8 mouse cellular contexts compared by ENCODE assay signal in genomic region chr12:17746725-17747124, GRCm38 (mm10). TPM values are rescaled to one million over a fixed set of nuclear protein-coding genes. Genes with fewer than 3 reads are reported as not detected.
DNase-seq lines count a peak whose midpoint lies in the region; ATAC-seq and TF ChIP-seq lines count a peak whose summit lies in the region.

No protein-coding gene starts in this region.

- H3K27me3 ChIP-seq in ES-Bruce4 (ENCODE audit: control insufficient read depth, insufficient read depth, low read length, poor library complexity, severe bottlenecking), result no peaks in the 10 kb centered on the region
- no peaks in the 10 kb centered on the region for H3K27me3 ChIP-seq in forebrain, embryonic 10.5 days (ENCODE audit: poor library complexity, severe bottlenecking)
- no peaks in the 10 kb centered on the region for H3K27me3 ChIP-seq in heart, embryonic 14.5 days (ENCODE audit: control insufficient read depth, insufficient read depth, low read length)
- H3K27me3 ChIP-seq in intestine, embryonic 16.5 days (replicated peaks; ENCODE audit: control insufficient read depth, insufficient read depth, low read length), result no peaks in the 10 kb centered on the region

- H3K9ac ChIP-seq in ES-Bruce4 (ENCODE audit: low read depth, poor library complexity, severe bottlenecking), result no peak overlapping the region
- H3K9ac ChIP-seq in heart, embryonic 14.5 days (ENCODE audit: low read length), result no peak overlapping the region
- H3K9ac ChIP-seq in intestine, embryonic 16.5 days (ENCODE audit: low read depth, low read length), result no peak overlapping the region

- 7% methylated on average over 3 of the region's 3 CpGs for WGBS in forebrain, embryonic 10.5 days
- whole genome bisulfite sequencing in heart, embryonic 14.5 days, result 23% methylated on average over 3 of the region's 3 CpGs
- 19% methylated on average over 3 of the region's 3 CpGs for WGBS in intestine, embryonic 16.5 days

- TF ChIP-seq CTCF in ES-Bruce4 (IDR thresholded peaks at IDR 0.05; ENCODE audit: low read depth, low read length), result no peak
- TF ChIP-seq CTCF in bone marrow macrophage, adult 2 months (IDR thresholded peaks at IDR 0.05; ENCODE audit: low read depth, low read length), result 0 out of 2 replicates have a peak, but pooled peaks have one; percentile 17

- H3K36me3 ChIP-seq in ES-Bruce4 (ENCODE audit: control insufficient read depth, insufficient read depth, low read length, poor library complexity, severe bottlenecking), result no peaks in the 10 kb centered on the region
- no peaks in the 10 kb centered on the region for H3K36me3 ChIP-seq in forebrain, embryonic 10.5 days (replicated peaks)
- no peaks in the 10 kb centered on the region for H3K36me3 ChIP-seq in heart, embryonic 14.5 days (ENCODE audit: control insufficient read depth, insufficient read depth, low read length)
- H3K36me3 ChIP-seq in intestine, embryonic 16.5 days (ENCODE audit: control insufficient read depth, insufficient read depth, low read length), result no peaks in the 10 kb centered on the region

- no peak overlapping the region for H3K27ac ChIP-seq in ES-Bruce4 (ENCODE audit: insufficient read depth, low read length)
- no peak overlapping the region for H3K27ac ChIP-seq in bone marrow macrophage, adult 2 months (ENCODE audit: insufficient read depth, low read depth, low read length)
- peak overlapping the region; percentile 70 for H3K27ac ChIP-seq in forebrain, embryonic 10.5 days
- H3K27ac ChIP-seq in heart, embryonic 14.5 days (replicated peaks in 1 of 2; ENCODE audit: control insufficient read depth in 1 of 2, insufficient read depth in 1 of 2, low read depth in 2 of 2, low read length in 2 of 2), result no peak overlapping the region
- H3K27ac ChIP-seq in intestine, embryonic 16.5 days (ENCODE audit: low read length), result no peak overlapping the region; the same call in 1 of the 2 replicates

- H3K4me1 ChIP-seq in ES-Bruce4 (ENCODE audit: control insufficient read depth, insufficient read depth, low read length), result peaks cover 9% of the 10 kb centered on the region
- H3K4me1 ChIP-seq in bone marrow macrophage, adult 2 months (ENCODE audit: control insufficient read depth, insufficient read depth, low read length), result peaks cover 53% of the 10 kb centered on the region
- H3K4me1 ChIP-seq in forebrain, embryonic 10.5 days, result peaks cover 76% of the 10 kb centered on the region
- H3K4me1 ChIP-seq in heart, embryonic 14.5 days (ENCODE audit: control insufficient read depth in 2 of 2, insufficient read depth in 2 of 2, low read length in 2 of 2), result peaks cover 50 to 58% of the 10 kb centered on the region in 2 experiments
- H3K4me1 ChIP-seq in intestine, embryonic 16.5 days (ENCODE audit: control insufficient read depth, insufficient read depth, low read length), result peaks cover 57% of the 10 kb centered on the region

- H3K4me2 ChIP-seq in heart, embryonic 14.5 days (ENCODE audit: low read length), result no peak overlapping the region
- no peak overlapping the region for H3K4me2 ChIP-seq in intestine, embryonic 16.5 days (ENCODE audit: low read depth, low read length)

- TF ChIP-seq POLR2A in ES-Bruce4 (IDR thresholded peaks at IDR 0.05; ENCODE audit: insufficient read depth, low read length), result no peak
- no peak for TF ChIP-seq POLR2A in bone marrow macrophage, adult 2 months (IDR thresholded peaks at IDR 0.05; ENCODE audit: borderline replicate concordance, low read depth, low read length)

- 0 out of 2 replicates have a peak, but pooled peaks have one; percentile 16 for TF ChIP-seq EP300 in ES-Bruce4 (IDR thresholded peaks at IDR 0.05; ENCODE audit: insufficient read depth, low read depth, low read length)

- ATAC-seq in heart, embryonic 14.5 days (ENCODE audit: insufficient number of reproducible peaks, insufficient read depth, low FRiP score, low read depth), result peak; percentile 48; the same call in 1 of the 2 replicates
- peak; percentile 38; the same call in 1 of the 2 replicates for ATAC-seq in megakaryocyte progenitor cell, adult 5-6 weeks (replicated peaks; ENCODE audit: poor library complexity)
- ATAC-seq in intestine, embryonic 16.5 days, result no peak

- H3K9me3 ChIP-seq in ES-Bruce4 (replicated peaks; ENCODE audit: control insufficient read depth, insufficient read depth, low read length, poor library complexity, severe bottlenecking), result no peaks in the 10 kb centered on the region
- H3K9me3 ChIP-seq in forebrain, embryonic 10.5 days, result no peaks in the 10 kb centered on the region
- no peaks in the 10 kb centered on the region for H3K9me3 ChIP-seq in heart, embryonic 14.5 days (ENCODE audit: control insufficient read depth, low read length)
- no peaks in the 10 kb centered on the region for H3K9me3 ChIP-seq in intestine, embryonic 16.5 days (ENCODE audit: control insufficient read depth, low read length)

- peak; percentile 36 for DNase-seq in forebrain, embryonic 10.5 days (ENCODE audit: extremely low spot score, low spot score)
- peak; percentile 72 to 82 for DNase-seq in kidney, postnatal 4 days
- DNase-seq in testis, postnatal 10 days (ENCODE audit: low spot score), result peak; percentile 87

- H3K4me3 ChIP-seq in ES-Bruce4 (ENCODE audit: low read depth, low read length), result no peak overlapping the region
- H3K4me3 ChIP-seq in bone marrow macrophage, adult 2 months (ENCODE audit: insufficient read depth, low read length), result no peak overlapping the region
- H3K4me3 ChIP-seq in forebrain, embryonic 10.5 days, result no peak overlapping the region
- H3K4me3 ChIP-seq in heart, embryonic 14.5 days (ENCODE audit: control insufficient read depth in 1 of 2, insufficient read depth in 1 of 2, low read depth in 1 of 2, low read length in 2 of 2), result no peak overlapping the region
- H3K4me3 ChIP-seq in intestine, embryonic 16.5 days (ENCODE audit: low read length), result no peak overlapping the region

RNA-seq across cellular contexts. Expression of gene Hpcal1, which starts 56.1 kb away (rescaled TPM):
- 65.1 and 65.5 TPM in 2 replicates for polyA plus RNA-seq in ES-Bruce4 (2011; ENCODE audit: insufficient read depth, insufficient read length, low read depth, missing spikeins)
- polyA plus RNA-seq in bone marrow macrophage, adult 2 months (2012; ENCODE audit: insufficient read depth, insufficient read length, missing spikeins), result 169 and 178 TPM in 2 replicates
- polyA plus RNA-seq in forebrain, embryonic 10.5 days (2016; fragmentation: Nextera tagmentation; extraction: Ambion mirVana), result 36.7 and 36.8 TPM in 2 replicates
- polyA plus RNA-seq in heart, embryonic 14.5 days (2014; fragmentation: Nextera tagmentation; extraction: Ambion mirVana), result 22.5 and 22.8 TPM in 2 replicates
- total RNA-seq in megakaryocyte progenitor cell, adult 5-6 weeks (2015), result 55.6 and 65.0 TPM in 2 replicates
- total RNA-seq in megakaryocyte progenitor cell, adult 5-6 weeks (2017), result 18.6 and 21.9 TPM in 2 replicates
- polyA plus RNA-seq in intestine, embryonic 16.5 days (2015; fragmentation: Nextera tagmentation; extraction: Ambion mirVana), result 48.7 and 50.3 TPM in 2 replicates

Comparison
In these comparisons a context has a peak if more than half of its experiments do, and no peak if none do; other contexts are left out.
1. DNase-seq: peak in every context shown above with its lines; median percentile 87 in testis, postnatal 10 days; 77 in kidney, postnatal 4 days; 36 in forebrain, embryonic 10.5 days.